ENCODE assay signal across 8 mouse cellular contexts in genomic region chr9:44335331-44336092, GRCm38 (mm10). TPM values are rescaled to one million over a fixed set of nuclear protein-coding genes. Genes with fewer than 3 reads are reported as not detected.
A peak's percentile ranks its signal among the peaks of the same experiment; 100 is the strongest.
DNase-seq lines count a peak whose midpoint lies in the region; ATAC-seq and TF ChIP-seq lines count a peak whose summit lies in the region.

No protein-coding gene starts in this region.

- under 1% methylated on average over 50 of the region's 50 CpGs for WGBS in embryonic facial prominence, embryonic 10.5 days
- WGBS in heart, postnatal 0 days: under 1% methylated on average over 50 of the region's 50 CpGs
- WGBS in neural tube, embryonic 11.5 days: 0% methylated on average over 47 of the region's 50 CpGs

- peak; percentile 48 for DNase-seq in gastrocnemius, postnatal 4 days (ENCODE audit: low spot score in 2 of 2)
- no peak for DNase-seq in gastrocnemius, adult 8-10 months (ENCODE audit: low spot score in 2 of 2)
- peak; percentile 59 for DNase-seq in embryonic facial prominence, embryonic 10.5 days (ENCODE audit: low spot score)
- DNase-seq in heart, postnatal 0 days (ENCODE audit: low spot score): no peak
- peak; percentile 79 for DNase-seq in liver
- peak; percentile 51 for DNase-seq in neural tube, embryonic 11.5 days (ENCODE audit: low spot score)
- no peak for DNase-seq in gastrocnemius, adult 18-20 months (ENCODE audit: low spot score)

- H3K9me3 ChIP-seq in ES-Bruce4 (replicated peaks; ENCODE audit: control insufficient read depth, insufficient read depth, low read length, poor library complexity, severe bottlenecking): no peaks in the 10 kb centered on the region
- H3K9me3 ChIP-seq in embryonic facial prominence, embryonic 10.5 days: peaks cover 6% of the 10 kb centered on the region
- no peaks in the 10 kb centered on the region for H3K9me3 ChIP-seq in heart, postnatal 0 days (replicated peaks; ENCODE audit: control insufficient read depth, low read length)
- no peaks in the 10 kb centered on the region for H3K9me3 ChIP-seq in neural tube, embryonic 11.5 days (ENCODE audit: control insufficient read depth, low read length)

- peaks cover 24% of the 10 kb centered on the region for H3K36me3 ChIP-seq in ES-Bruce4 (ENCODE audit: control insufficient read depth, insufficient read depth, low read length, poor library complexity, severe bottlenecking)
- H3K36me3 ChIP-seq in embryonic facial prominence, embryonic 10.5 days (replicated peaks): peaks cover 79% of the 10 kb centered on the region
- peaks cover 57% of the 10 kb centered on the region for H3K36me3 ChIP-seq in heart, postnatal 0 days (replicated peaks; ENCODE audit: control insufficient read depth, insufficient read depth, low read length)
- peaks cover 20% of the 10 kb centered on the region for H3K36me3 ChIP-seq in neural tube, embryonic 11.5 days (ENCODE audit: control insufficient read depth, insufficient read depth, low read length)

- ATAC-seq in heart, postnatal 0 days (ENCODE audit: insufficient read depth, low read depth): no peak
- ATAC-seq in neural tube, embryonic 11.5 days (ENCODE audit: insufficient read depth, low FRiP score, low TSS enrichment): no peak; the same call in 1 of the 2 replicates

- no peaks in the 10 kb centered on the region for H3K27me3 ChIP-seq in ES-Bruce4 (ENCODE audit: control insufficient read depth, insufficient read depth, low read length, poor library complexity, severe bottlenecking)
- H3K27me3 ChIP-seq in embryonic facial prominence, embryonic 10.5 days (replicated peaks; ENCODE audit: low read depth, poor library complexity, severe bottlenecking): no peaks in the 10 kb centered on the region
- no peaks in the 10 kb centered on the region for H3K27me3 ChIP-seq in heart, postnatal 0 days (ENCODE audit: control insufficient read depth, insufficient read depth, low read length)
- no peaks in the 10 kb centered on the region for H3K27me3 ChIP-seq in neural tube, embryonic 11.5 days (ENCODE audit: control insufficient read depth, insufficient read depth, low read length)

- no peak for TF ChIP-seq CTCF in ES-Bruce4 (IDR thresholded peaks at IDR 0.05; ENCODE audit: low read depth, low read length)
- no peak for TF ChIP-seq CTCF in heart, postnatal 0 days (IDR thresholded peaks at IDR 0.05; ENCODE audit: low read depth)

- H3K9ac ChIP-seq in ES-Bruce4 (ENCODE audit: low read depth, poor library complexity, severe bottlenecking): peak overlapping the region; percentile 98
- peak overlapping the region; percentile 94 for H3K9ac ChIP-seq in heart, postnatal 0 days (replicated peaks; ENCODE audit: low read depth, low read length)
- H3K9ac ChIP-seq in neural tube, embryonic 11.5 days (ENCODE audit: low read length): peak overlapping the region; percentile 97

- H3K27ac ChIP-seq in ES-Bruce4 (ENCODE audit: insufficient read depth, low read length): peak overlapping the region; percentile 78
- peak overlapping the region; percentile 98 for H3K27ac ChIP-seq in embryonic facial prominence, embryonic 10.5 days (replicated peaks)
- peak overlapping the region; percentile 92 for H3K27ac ChIP-seq in heart, postnatal 0 days (ENCODE audit: low read depth)
- peak overlapping the region; percentile 93 for H3K27ac ChIP-seq in neural tube, embryonic 11.5 days (ENCODE audit: low read depth, low read length)

- TF ChIP-seq POLR2A in ES-Bruce4 (IDR thresholded peaks at IDR 0.05; ENCODE audit: insufficient read depth, low read length): no peak

- TF ChIP-seq EP300 in ES-Bruce4 (IDR thresholded peaks at IDR 0.05; ENCODE audit: insufficient read depth, low read depth, low read length): no peak
- TF ChIP-seq EP300 in heart, postnatal 0 days (IDR thresholded peaks at IDR 0.05; ENCODE audit: low read depth): no peak

- H3K4me2 ChIP-seq in heart, postnatal 0 days (ENCODE audit: low read depth, low read length): peak overlapping the region; percentile 98
- peak overlapping the region; percentile 53 for H3K4me2 ChIP-seq in neural tube, embryonic 11.5 days (ENCODE audit: low read depth)

- H3K4me1 ChIP-seq in ES-Bruce4 (ENCODE audit: control insufficient read depth, insufficient read depth, low read length): peaks cover 5% of the 10 kb centered on the region
- H3K4me1 ChIP-seq in embryonic facial prominence, embryonic 10.5 days: peaks cover 16% of the 10 kb centered on the region
- H3K4me1 ChIP-seq in heart, postnatal 0 days (ENCODE audit: control insufficient read depth, insufficient read depth): peaks cover 14% of the 10 kb centered on the region
- H3K4me1 ChIP-seq in neural tube, embryonic 11.5 days (ENCODE audit: control insufficient read depth, insufficient read depth, low read length): peaks cover 6% of the 10 kb centered on the region

- peak overlapping the region; percentile 97 for H3K4me3 ChIP-seq in ES-Bruce4 (ENCODE audit: low read depth, low read length)
- H3K4me3 ChIP-seq in embryonic facial prominence, embryonic 10.5 days: peak overlapping the region; percentile 99
- peak overlapping the region; percentile 92 for H3K4me3 ChIP-seq in heart, postnatal 0 days (ENCODE audit: low read depth, low read length)
- peak overlapping the region; percentile 98 for H3K4me3 ChIP-seq in neural tube, embryonic 11.5 days (ENCODE audit: low read depth, low read length)

RNA-seq across cellular contexts. Expression of gene H2afx, which starts 1.0 kb away (rescaled TPM):
- total RNA-seq in gastrocnemius, postnatal 4 days (2021): 10 to 100 TPM; 80.5 to 93.0 TPM
- 10 to 100 TPM in 1 of 4 experiments, 1 to 10 TPM in 3; 7.8 to 10.3 (median 8.7) TPM for total RNA-seq in gastrocnemius, adult 8-10 months (2022)
- 173 and 202 TPM in 2 replicates for polyA plus RNA-seq in ES-Bruce4 (2011; ENCODE audit: insufficient read depth, insufficient read length, low read depth, missing spikeins)
- polyA plus RNA-seq in embryonic facial prominence, embryonic 10.5 days (2016; fragmentation: Nextera tagmentation; extraction: Ambion mirVana): 601 and 615 TPM in 2 replicates
- total RNA-seq in heart, postnatal 0 days (2014; rRNA removed; ENCODE audit: low replicate concordance): 285 and 447 TPM in 2 replicates
- polyA plus RNA-seq in heart, postnatal 0 days (2015; fragmentation: Nextera tagmentation; extraction: Ambion mirVana): 69.3 and 71.2 TPM in 2 replicates
- 366 and 382 TPM in 2 replicates for polyA plus RNA-seq in neural tube, embryonic 11.5 days (2014; fragmentation: Nextera tagmentation; extraction: Ambion mirVana)
- total RNA-seq in gastrocnemius, adult 18-20 months (2021): 10 to 100 TPM in 1 of 2 experiments, 1 to 10 TPM in 1; 7.8 to 10.4 TPM

RNA-seq across cellular contexts. Expression of gene Hmbs, which starts 8.5 kb away (rescaled TPM):
- 10 to 100 TPM; 33.7 to 34.0 TPM for total RNA-seq in gastrocnemius, postnatal 4 days (2021)
- 10 to 100 TPM; 24.2 to 26.1 (median 25.2) TPM for total RNA-seq in gastrocnemius, adult 8-10 months (2022)
- polyA plus RNA-seq in ES-Bruce4 (2011; ENCODE audit: insufficient read depth, insufficient read length, low read depth, missing spikeins): 76.5 and 80.3 TPM in 2 replicates
- polyA plus RNA-seq in embryonic facial prominence, embryonic 10.5 days (2016; fragmentation: Nextera tagmentation; extraction: Ambion mirVana): 167 and 175 TPM in 2 replicates
- 61.5 and 96.3 TPM in 2 replicates for total RNA-seq in heart, postnatal 0 days (2014; rRNA removed; ENCODE audit: low replicate concordance)
- 81.3 and 84.0 TPM in 2 replicates for polyA plus RNA-seq in heart, postnatal 0 days (2015; fragmentation: Nextera tagmentation; extraction: Ambion mirVana)
- 139 and 140 TPM in 2 replicates for polyA plus RNA-seq in neural tube, embryonic 11.5 days (2014; fragmentation: Nextera tagmentation; extraction: Ambion mirVana)
- total RNA-seq in gastrocnemius, adult 18-20 months (2021): 10 to 100 TPM; 20.8 to 24.7 TPM

RNA-seq across cellular contexts. Expression of gene Dpagt1, which starts 9.7 kb away (rescaled TPM):
- total RNA-seq in gastrocnemius, postnatal 4 days (2021): 10 to 100 TPM; 18.4 to 18.8 TPM
- 10 to 100 TPM; 10.9 to 14.8 (median 13.0) TPM for total RNA-seq in gastrocnemius, adult 8-10 months (2022)
- 13.7 and 17.4 TPM in 2 replicates for polyA plus RNA-seq in ES-Bruce4 (2011; ENCODE audit: insufficient read depth, insufficient read length, low read depth, missing spikeins)
- polyA plus RNA-seq in embryonic facial prominence, embryonic 10.5 days (2016; fragmentation: Nextera tagmentation; extraction: Ambion mirVana): 53.8 and 53.9 TPM in 2 replicates
- total RNA-seq in heart, postnatal 0 days (2014; rRNA removed; ENCODE audit: low replicate concordance): 27.6 and 33.3 TPM in 2 replicates
- 24.5 and 25.2 TPM in 2 replicates for polyA plus RNA-seq in heart, postnatal 0 days (2015; fragmentation: Nextera tagmentation; extraction: Ambion mirVana)
- polyA plus RNA-seq in neural tube, embryonic 11.5 days (2014; fragmentation: Nextera tagmentation; extraction: Ambion mirVana): 47.6 and 48.6 TPM in 2 replicates
- 10 to 100 TPM; 13.2 to 13.4 TPM for total RNA-seq in gastrocnemius, adult 18-20 months (2021)

RNA-seq across cellular contexts. Expression of gene C2cd2l, which starts 15.4 kb away (rescaled TPM):
- 10 to 100 TPM; 10.5 to 12.8 TPM for total RNA-seq in gastrocnemius, postnatal 4 days (2021)
- 10 to 100 TPM; 10.4 to 18.9 (median 15.2) TPM for total RNA-seq in gastrocnemius, adult 8-10 months (2022)
- polyA plus RNA-seq in ES-Bruce4 (2011; ENCODE audit: insufficient read depth, insufficient read length, low read depth, missing spikeins): 5.1 and 7.0 TPM in 2 replicates
- 6.8 and 7.8 TPM in 2 replicates for polyA plus RNA-seq in embryonic facial prominence, embryonic 10.5 days (2016; fragmentation: Nextera tagmentation; extraction: Ambion mirVana)
- 14.5 and 16.8 TPM in 2 replicates for total RNA-seq in heart, postnatal 0 days (2014; rRNA removed; ENCODE audit: low replicate concordance)
- 4.7 and 5.0 TPM in 2 replicates for polyA plus RNA-seq in heart, postnatal 0 days (2015; fragmentation: Nextera tagmentation; extraction: Ambion mirVana)
- 14.9 and 17.1 TPM in 2 replicates for polyA plus RNA-seq in neural tube, embryonic 11.5 days (2014; fragmentation: Nextera tagmentation; extraction: Ambion mirVana)
- 10 to 100 TPM; 14.1 to 14.8 TPM for total RNA-seq in gastrocnemius, adult 18-20 months (2021)

RNA-seq across cellular contexts. Expression of gene Vps11, which starts 26.0 kb away (rescaled TPM):
- total RNA-seq in gastrocnemius, postnatal 4 days (2021): 10 to 100 TPM; 25.4 to 27.9 TPM
- total RNA-seq in gastrocnemius, adult 8-10 months (2022): 10 to 100 TPM; 17.6 to 19.0 (median 18.3) TPM
- 26.7 and 30.5 TPM in 2 replicates for polyA plus RNA-seq in ES-Bruce4 (2011; ENCODE audit: insufficient read depth, insufficient read length, low read depth, missing spikeins)
- 30.7 and 30.9 TPM in 2 replicates for polyA plus RNA-seq in embryonic facial prominence, embryonic 10.5 days (2016; fragmentation: Nextera tagmentation; extraction: Ambion mirVana)
- total RNA-seq in heart, postnatal 0 days (2014; rRNA removed; ENCODE audit: low replicate concordance): 25.0 and 27.8 TPM in 2 replicates
- 17.7 TPM in 2 replicates for polyA plus RNA-seq in heart, postnatal 0 days (2015; fragmentation: Nextera tagmentation; extraction: Ambion mirVana)
- 29.3 and 32.9 TPM in 2 replicates for polyA plus RNA-seq in neural tube, embryonic 11.5 days (2014; fragmentation: Nextera tagmentation; extraction: Ambion mirVana)
- total RNA-seq in gastrocnemius, adult 18-20 months (2021): 10 to 100 TPM; 17.7 to 17.8 TPM

Comparison
In these comparisons a context has a peak if more than half of its experiments do, and no peak if none do; other contexts are left out.
1. DNase-seq: peak in gastrocnemius, postnatal 4 days (2 of 2), embryonic facial prominence, embryonic 10.5 days (single experiment), liver (single experiment) and neural tube, embryonic 11.5 days (single experiment); none in gastrocnemius, adult 8-10 months (0 of 2), heart, postnatal 0 days (single experiment) and gastrocnemius, adult 18-20 months (single experiment).
2. RNA of gene H2afx, which starts 1.0 kb away (total RNA-seq): 285 to 447 TPM in heart, postnatal 0 days and 80.5 to 93.0 TPM in gastrocnemius, postnatal 4 days; 7.8 to 10.4 TPM in gastrocnemius, adult 18-20 months and 7.8 to 10.3 TPM in gastrocnemius, adult 8-10 months; every median in the first group is over 4 times any median in the second.
3. Peak in every context shown above with its lines, with median percentiles within 50 percentile points of each other: H3K27ac ChIP-seq, H3K4me3 ChIP-seq and H3K9ac ChIP-seq.